In genomic region chr14:8056076-8056475, GRCm38 (mm10) we compare ENCODE assay signal across 19 mouse cellular contexts.
"Had no signal": no experiment of that assay in that cellular context is flagged by ENCODE, and none has a peak within 500 bp of the region (broad histone marks: within the 10 kb centered on the region; RNA-seq: fewer than 3 reads in every experiment).

No protein-coding gene starts in this region.

- H3K27ac ChIP-seq: midbrain, embryonic 10.5 days; midbrain, embryonic 12.5 days; neural tube, embryonic 13.5 days; neural tube, embryonic 15.5 days had no signal

- ATAC-seq: midbrain, embryonic 16.5 days had no signal

- H3K9ac ChIP-seq: lung, embryonic 14.5 days; midbrain, embryonic 12.5 days; neural tube, embryonic 13.5 days; neural tube, embryonic 15.5 days had no signal

- H3K27me3 ChIP-seq: midbrain, embryonic 12.5 days; neural tube, embryonic 13.5 days; neural tube, embryonic 15.5 days had no signal

- H3K4me3 ChIP-seq: midbrain, embryonic 10.5 days; midbrain, embryonic 12.5 days; myocyte; neural tube, embryonic 13.5 days; neural tube, embryonic 15.5 days had no signal

- H3K9me3 ChIP-seq: midbrain, embryonic 10.5 days; midbrain, embryonic 12.5 days; neural tube, embryonic 13.5 days; neural tube, embryonic 15.5 days had no signal

- DNase-seq: lung, adult 18-20 months; lung, embryonic 14.5 days; lung, postnatal 10 days; lung, postnatal 4 days; midbrain, embryonic 14.5 days; retina, postnatal 1 day; right cerebral cortex, adult 18-20 months; right cerebral cortex, postnatal 25 days; right cerebral cortex, postnatal 4 days; spleen, adult 18-20 months; thymus, adult 18-20 months; thymus, postnatal 25 days; thymus, postnatal 4 days had no signal

- H3K4me1 ChIP-seq: neural tube, embryonic 15.5 days had no signal
